Mouse (Mus musculus) cerebellum, adult 18-20 months (tissue): Measurements from ENCODE around the gene Mtmr11.
"Not testable (repeated sequence)": the region's sequence is repeated elsewhere in the genome, so short reads cannot be mapped to it uniquely, and the experiment has no call there.

Source experiments
- DNase-seq, 2 experiments: peaks; one replicate each; pipeline ENCODE4 v3.0.0; 2021

Gene Mtmr11

GRCm38 (mm10) chr3:96172197-96173178 lies 10.7 kb downstream of the Mtmr11 start, which contains the start of gene Sf3b4:
Gene Sf3b4, plus strand, starts transcription at chr3:96172332.
- peak; percentile 82 to 84 for DNase-seq

GRCm38 (mm10) chr3:96173185-96173584 lies 11.4 kb downstream of the Mtmr11 start:
- no peak for DNase-seq

GRCm38 (mm10) chr3:96174042-96174441 lies 12.2 kb downstream of the Mtmr11 start:
- not testable (repeated sequence) for DNase-seq

GRCm38 (mm10) chr3:96175251-96175650 lies 13.4 kb downstream of the Mtmr11 start:
- no peak for DNase-seq

- DNase-seq: no peak
Measured at GRCm38 (mm10) chr3:96178427-96178826, 16.6 kb downstream of the Mtmr11 start.

GRCm38 (mm10) chr3:96178902-96179301 lies 17.1 kb downstream of the Mtmr11 start:
- no peak for DNase-seq

- peak; percentile 49 to 50 for DNase-seq
Measured at GRCm38 (mm10) chr3:96179531-96179930, 17.7 kb downstream of the Mtmr11 start.

- peak; percentile 85 to 87 for DNase-seq
Measured at GRCm38 (mm10) chr3:96180727-96181477, 19.1 kb downstream of the Mtmr11 start, which contains the start of gene Sv2a. Gene Sv2a, plus strand, starts transcription at chr3:96181151.

GRCm38 (mm10) chr3:96181510-96182381 lies 19.9 kb downstream of the Mtmr11 start:
- peak; percentile 47 to 48 for DNase-seq

GRCm38 (mm10) chr3:96182382-96182776 lies 20.6 kb downstream of the Mtmr11 start:
- peak; percentile 44 to 48 for DNase-seq

GRCm38 (mm10) chr3:96192977-96193376 lies 31.2 kb downstream of the Mtmr11 start:
- DNase-seq: no peak

- no peak for DNase-seq
Measured at GRCm38 (mm10) chr3:96194966-96195365, 33.2 kb downstream of the Mtmr11 start.

- no peak for DNase-seq
Measured at GRCm38 (mm10) chr3:96195616-96196313, 34.0 kb downstream of the Mtmr11 start.

GRCm38 (mm10) chr3:96196437-96197128 lies 34.8 kb downstream of the Mtmr11 start:
- no peak for DNase-seq

- peak; percentile 89 to 96 for DNase-seq
Measured at GRCm38 (mm10) chr3:96197129-96197749, 35.4 kb downstream of the Mtmr11 start.

- no peak for DNase-seq
Measured at GRCm38 (mm10) chr3:96198181-96198580, 36.4 kb downstream of the Mtmr11 start.

GRCm38 (mm10) chr3:96198601-96199251 lies 36.9 kb downstream of the Mtmr11 start:
- DNase-seq: not testable (repeated sequence)

GRCm38 (mm10) chr3:96199731-96200130 lies 37.9 kb downstream of the Mtmr11 start:
- DNase-seq: no peak

- no peak for DNase-seq
Measured at GRCm38 (mm10) chr3:96207819-96208218, 46.0 kb downstream of the Mtmr11 start.

GRCm38 (mm10) chr3:96209242-96209641 lies 47.4 kb downstream of the Mtmr11 start:
- DNase-seq: no peak
